Mouse (Mus musculus): ENCODE measurements around the gene Rnf169. TPM values are rescaled to one million over a fixed set of nuclear protein-coding genes. Genes with fewer than 3 reads are reported as not detected.

Gene Rnf169
- polyA plus RNA-seq, 1 experiment from 2014 or later: 7.9 TPM

- no peak overlapping the region for H3K4me2 ChIP-seq
- no peak for ATAC-seq (ENCODE audit: insufficient number of reproducible peaks, insufficient read depth, low FRiP score, low TSS enrichment, low read depth)
- 66% methylated on average over 3 of the region's 3 CpGs for WGBS
- no peaks in the 10 kb centered on the region for H3K9me3 ChIP-seq
- H3K4me3 ChIP-seq (replicated peaks): no peak overlapping the region
- no peak overlapping the region for H3K27ac ChIP-seq
- no peaks in the 10 kb centered on the region for H3K27me3 ChIP-seq
- no peaks in the 10 kb centered on the region for H3K36me3 ChIP-seq
- H3K4me1 ChIP-seq (replicated peaks): no peaks in the 10 kb centered on the region; the same call in 1 of the 2 replicates
- no peak overlapping the region for H3K9ac ChIP-seq (replicated peaks)
Observed at GRCm38 (mm10) chr7:99890168-99890755, 90.0 kb downstream of the Rnf169 start.

GRCm38 (mm10) chr7:99889175-99889880, 90.9 kb downstream of the Rnf169 start:
- 48% methylated on average over 10 of the region's 10 CpGs for WGBS
- ATAC-seq (ENCODE audit: insufficient number of reproducible peaks, insufficient read depth, low FRiP score, low TSS enrichment, low read depth): no peak
- Histone ChIP-seq H3K4me1 (replicated peaks) (no peaks in the 10 kb centered on the region), H3K27me3 (no peaks in the 10 kb centered on the region), H3K4me2 (no peak overlapping the region), H3K36me3 (no peaks in the 10 kb centered on the region), H3K4me3 (replicated peaks) (no peak overlapping the region), H3K27ac (no peak overlapping the region), H3K9me3 (no peaks in the 10 kb centered on the region), H3K9ac (replicated peaks) (no peak overlapping the region)

GRCm38 (mm10) chr7:99887743-99888142, 92.5 kb downstream of the Rnf169 start:
- H3K27ac ChIP-seq: no peak overlapping the region
- H3K4me1 ChIP-seq (replicated peaks): no peaks in the 10 kb centered on the region
- H3K9ac ChIP-seq (replicated peaks): no peak overlapping the region
- no peak overlapping the region for H3K4me3 ChIP-seq (replicated peaks)
- no peak for ATAC-seq (ENCODE audit: insufficient number of reproducible peaks, insufficient read depth, low FRiP score, low TSS enrichment, low read depth)
- no peaks in the 10 kb centered on the region for H3K9me3 ChIP-seq
- no peak overlapping the region for H3K4me2 ChIP-seq
- no peaks in the 10 kb centered on the region for H3K36me3 ChIP-seq
- H3K27me3 ChIP-seq: no peaks in the 10 kb centered on the region

- no peak overlapping the region for H3K9ac ChIP-seq (replicated peaks)
- H3K4me3 ChIP-seq (replicated peaks): no peak overlapping the region
- WGBS: 65% methylated on average over 2 of the region's 2 CpGs
- H3K4me1 ChIP-seq (replicated peaks): no peaks in the 10 kb centered on the region
- no peaks in the 10 kb centered on the region for H3K27me3 ChIP-seq
- H3K9me3 ChIP-seq: no peaks in the 10 kb centered on the region
- no peak for ATAC-seq (ENCODE audit: insufficient number of reproducible peaks, insufficient read depth, low FRiP score, low TSS enrichment, low read depth)
- no peaks in the 10 kb centered on the region for H3K36me3 ChIP-seq
- no peak overlapping the region for H3K4me2 ChIP-seq
- no peak overlapping the region for H3K27ac ChIP-seq
Observed at GRCm38 (mm10) chr7:99887230-99887735, 93.0 kb downstream of the Rnf169 start.

- H3K9me3 ChIP-seq: no peaks in the 10 kb centered on the region
- WGBS: 75% methylated on average over 2 of the region's 2 CpGs
- no peak for ATAC-seq (ENCODE audit: insufficient number of reproducible peaks, insufficient read depth, low FRiP score, low TSS enrichment, low read depth)
- H3K4me3 ChIP-seq (replicated peaks): no peak overlapping the region
- no peaks in the 10 kb centered on the region for H3K36me3 ChIP-seq
- no peak overlapping the region for H3K9ac ChIP-seq (replicated peaks)
- no peak overlapping the region for H3K27ac ChIP-seq
- H3K4me2 ChIP-seq: no peak overlapping the region
- no peaks in the 10 kb centered on the region for H3K4me1 ChIP-seq (replicated peaks)
- peaks cover 6% of the 10 kb centered on the region; the same call in 1 of the 2 replicates for H3K27me3 ChIP-seq
Observed at GRCm38 (mm10) chr7:99878254-99878653, 102.0 kb downstream of the Rnf169 start.

GRCm38 (mm10) chr7:99876345-99876744, 103.9 kb downstream of the Rnf169 start:
- Histone ChIP-seq H3K4me3 (replicated peaks) (no peak overlapping the region), H3K27ac (no peak overlapping the region), H3K9me3 (no peaks in the 10 kb centered on the region), H3K4me2 (no peak overlapping the region), H3K36me3 (no peaks in the 10 kb centered on the region), H3K4me1 (replicated peaks) (no peaks in the 10 kb centered on the region), H3K27me3 (peaks cover 6% of the 10 kb centered on the region; the same call in 1 of the 2 replicates), H3K9ac (replicated peaks) (no peak overlapping the region)
- no peak for ATAC-seq (ENCODE audit: insufficient number of reproducible peaks, insufficient read depth, low FRiP score, low TSS enrichment, low read depth)
- 3% methylated on average over 3 of the region's 3 CpGs for WGBS

- H3K4me3 ChIP-seq (replicated peaks): no peak overlapping the region
- no peaks in the 10 kb centered on the region for H3K36me3 ChIP-seq
- H3K9me3 ChIP-seq: no peaks in the 10 kb centered on the region
- peaks cover 6% of the 10 kb centered on the region; the same call in 1 of the 2 replicates for H3K27me3 ChIP-seq
- no peak for ATAC-seq (ENCODE audit: insufficient number of reproducible peaks, insufficient read depth, low FRiP score, low TSS enrichment, low read depth)
- H3K4me2 ChIP-seq: no peak overlapping the region
- WGBS: 32% methylated on average over 5 of the region's 5 CpGs
- no peak overlapping the region for H3K9ac ChIP-seq (replicated peaks)
- H3K4me1 ChIP-seq (replicated peaks): no peaks in the 10 kb centered on the region
- H3K27ac ChIP-seq: no peak overlapping the region
Observed at GRCm38 (mm10) chr7:99875891-99876290, 104.4 kb downstream of the Rnf169 start.

GRCm38 (mm10) chr7:99873965-99874364, 106.3 kb downstream of the Rnf169 start:
- Histone ChIP-seq H3K4me2 (no peak overlapping the region), H3K27ac (no peak overlapping the region), H3K27me3 (peaks cover 6% of the 10 kb centered on the region; the same call in 1 of the 2 replicates), H3K4me3 (replicated peaks) (no peak overlapping the region), H3K9me3 (no peaks in the 10 kb centered on the region), H3K4me1 (replicated peaks) (no peaks in the 10 kb centered on the region), H3K36me3 (no peaks in the 10 kb centered on the region), H3K9ac (replicated peaks) (no peak overlapping the region)
- WGBS: 66% methylated on average over 6 of the region's 6 CpGs
- no peak for ATAC-seq (ENCODE audit: insufficient number of reproducible peaks, insufficient read depth, low FRiP score, low TSS enrichment, low read depth)

Other genes with a start within 250 kb of the Rnf169 start
- gene Olfr521, start 216.9 kb downstream of the Rnf169 start, polyA plus RNA-seq (2016; fragmentation: Nextera tagmentation; extraction: Ambion mirVana): not detected in 2 replicates
- 2.6 and 2.7 TPM in 2 replicates for gene Neu3, start 152.0 kb downstream of the Rnf169 start, polyA plus RNA-seq (2016; fragmentation: Nextera tagmentation; extraction: Ambion mirVana)
- 0.21 and 0.22 TPM in 2 replicates for gene Xrra1, start 121.3 kb downstream of the Rnf169 start, polyA plus RNA-seq (2016; fragmentation: Nextera tagmentation; extraction: Ambion mirVana)
- gene Spcs2, start 117.0 kb downstream of the Rnf169 start, polyA plus RNA-seq (2016; fragmentation: Nextera tagmentation; extraction: Ambion mirVana): 355 and 365 TPM in 2 replicates
- gene Chrdl2, start 25.7 kb upstream of the Rnf169 start, polyA plus RNA-seq (2016; fragmentation: Nextera tagmentation; extraction: Ambion mirVana): 2.6 and 3.6 TPM in 2 replicates
- gene Pold3, start 141.1 kb upstream of the Rnf169 start, polyA plus RNA-seq (2016; fragmentation: Nextera tagmentation; extraction: Ambion mirVana): 84.0 and 89.5 TPM in 2 replicates
- gene Lipt2, start 178.8 kb upstream of the Rnf169 start, polyA plus RNA-seq (2016; fragmentation: Nextera tagmentation; extraction: Ambion mirVana): 26.2 and 26.9 TPM in 2 replicates
- gene Kcne3, start 196.1 kb upstream of the Rnf169 start, polyA plus RNA-seq (2016; fragmentation: Nextera tagmentation; extraction: Ambion mirVana): 17.1 and 22.3 TPM in 2 replicates
- 3.8 and 4.2 TPM in 2 replicates for gene Pgm2l1, start 246.9 kb upstream of the Rnf169 start, polyA plus RNA-seq (2016; fragmentation: Nextera tagmentation; extraction: Ambion mirVana)